Mouse (Mus musculus) brown adipose tissue, adult 24 weeks (tissue): ENCODE measurements around the gene Kiss1. TPM values are rescaled to one million over a fixed set of nuclear protein-coding genes. Genes with fewer than 3 reads are reported as not detected.
A peak's percentile ranks its signal among the peaks of the same experiment; 100 is the strongest.

Experiments used
- H3K27ac ChIP-seq: fragments of 200-500 bp; replicated peaks from 2 replicates; pipeline ENCODE4 v1.5.1; 2012; ENCODE audit warnings: low read depth, mild to moderate bottlenecking, low read length
- H3K4me1 ChIP-seq: fragments of 200-500 bp; 2 replicates; pipeline ENCODE4 v1.6.1; 2012; ENCODE audit warnings: low read length, mixed read lengths; ENCODE audit not compliant: control insufficient read depth, insufficient read depth, insufficient read length
- H3K4me3 ChIP-seq: fragments of 200-500 bp; 2 replicates; pipeline ENCODE4 v1.5.1; 2012; ENCODE audit warnings: low read depth, mild to moderate bottlenecking, low read length, moderate library complexity; ENCODE audit not compliant: insufficient read depth
- polyA plus RNA-seq: library from polyadenylated mRNA; stranded (reverse); fragments of >200 nt; gene quantifications from 2 replicates; pipeline ENCODE4 v1.2.4, GENCODE M21; 2012; ENCODE audit not compliant: missing spikeins, insufficient read depth, insufficient read length

Gene Kiss1
- polyA plus RNA-seq, 1 experiment, result not detected

DNA sequence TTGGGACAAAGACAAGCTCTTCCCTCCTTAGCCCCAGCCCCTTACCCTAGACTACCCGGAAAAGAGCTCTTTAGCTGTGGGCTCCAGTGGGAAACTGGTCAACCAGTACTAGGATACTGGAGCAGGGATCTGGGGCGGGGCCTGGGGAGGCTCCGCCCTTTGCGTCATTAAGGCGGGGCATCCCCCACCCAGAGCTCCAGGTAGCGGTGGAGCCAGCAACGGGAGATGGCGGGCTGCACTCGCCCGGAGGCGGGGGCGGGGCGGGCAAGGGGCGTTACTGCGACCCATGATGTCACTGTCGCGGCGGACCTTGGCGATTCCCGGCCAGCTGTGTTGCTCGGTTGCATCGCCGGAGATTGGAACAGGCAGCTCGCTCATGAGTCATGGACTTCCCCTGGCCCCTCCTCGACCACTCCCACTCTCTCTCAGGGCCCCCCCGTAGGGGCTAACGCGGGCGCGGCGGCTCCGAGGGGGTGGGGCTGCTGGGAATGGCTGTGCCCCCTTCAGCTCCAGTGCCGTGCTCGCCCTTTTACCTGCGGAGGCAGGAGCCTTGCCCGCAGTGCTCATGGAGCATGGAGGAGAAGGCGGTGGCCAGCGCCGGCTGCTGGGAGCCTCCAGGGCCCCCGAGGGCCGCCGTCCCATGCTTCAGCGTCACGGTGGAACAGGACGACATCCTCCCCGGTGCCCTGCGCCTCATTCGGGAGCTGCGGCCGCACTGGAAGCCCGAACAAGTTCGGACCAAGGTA is 41.8 kb downstream of the Kiss1 start, which contains the start of gene Etnk2:
Gene Etnk2 (plus strand): TSS at position 297 of the 746 bp plus-strand sequence.
- peak within 1 kb of the TSS; percentile 57 for H3K4me3 ChIP-seq
- H3K4me1 ChIP-seq, result no peaks in the 10 kb centered on the region
- no peak within 1 kb of the TSS for H3K27ac ChIP-seq

DNA sequence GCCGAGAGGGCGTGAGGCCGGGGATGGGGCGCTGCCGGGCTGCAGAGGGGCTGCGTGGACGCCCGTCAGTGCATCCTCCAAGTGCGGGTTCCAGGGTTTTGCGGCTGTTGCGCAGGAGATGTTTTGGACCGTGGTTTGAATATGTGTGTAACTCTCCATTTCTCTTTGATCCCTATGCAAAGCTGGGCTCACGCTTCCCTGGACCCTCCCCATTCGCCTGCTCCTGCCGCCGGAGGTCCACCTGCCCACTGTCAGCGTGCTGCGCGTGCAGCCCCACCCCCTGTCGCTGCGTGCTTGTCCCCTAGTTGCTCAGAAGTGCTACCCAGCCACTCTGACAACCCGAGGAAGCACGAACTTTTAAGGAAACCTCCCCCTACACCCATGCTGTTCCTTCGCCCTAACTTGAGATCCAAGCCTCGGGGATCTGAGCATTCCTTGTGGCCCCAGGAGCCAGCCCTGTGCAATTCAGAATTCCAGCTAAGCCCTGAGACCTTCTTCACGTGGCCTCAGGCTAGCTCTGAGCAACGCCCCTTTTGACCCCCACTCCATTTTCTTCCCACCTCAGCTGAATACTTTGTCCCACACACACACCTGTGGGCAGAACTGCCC is 42.5 kb downstream of the Kiss1 start:
- H3K4me1 ChIP-seq, result no peaks in the 10 kb centered on the region
- H3K4me3 ChIP-seq, result peak overlapping the region; percentile 57
- H3K27ac ChIP-seq, result no peak overlapping the region

GRCm38 (mm10) chr1:133364890-133365289 is 43.2 kb downstream of the Kiss1 start:
- Histone ChIP-seq H3K27ac (no peak overlapping the region), H3K4me1 (no peaks in the 10 kb centered on the region), H3K4me3 (no peak overlapping the region)

- Histone ChIP-seq H3K4me1 (no peaks in the 10 kb centered on the region), H3K27ac (no peak overlapping the region), H3K4me3 (no peak overlapping the region)
Observed at GRCm38 (mm10) chr1:133366951-133367605, 45.4 kb downstream of the Kiss1 start.

GRCm38 (mm10) chr1:133367606-133368488 is 46.2 kb downstream of the Kiss1 start:
- Histone ChIP-seq H3K4me1 (no peaks in the 10 kb centered on the region), H3K27ac (no peak overlapping the region), H3K4me3 (no peak overlapping the region)

GRCm38 (mm10) chr1:133368644-133369043 is 47.0 kb downstream of the Kiss1 start:
- Histone ChIP-seq H3K4me1 (no peaks in the 10 kb centered on the region), H3K27ac (no peak overlapping the region), H3K4me3 (no peak overlapping the region)

GRCm38 (mm10) chr1:133370352-133370751 is 48.7 kb downstream of the Kiss1 start:
- no peak overlapping the region for H3K4me3 ChIP-seq
- no peak overlapping the region for H3K27ac ChIP-seq
- no peaks in the 10 kb centered on the region for H3K4me1 ChIP-seq

GRCm38 (mm10) chr1:133371431-133371830 is 49.8 kb downstream of the Kiss1 start:
- Histone ChIP-seq H3K4me3 (no peak overlapping the region), H3K27ac (no peak overlapping the region), H3K4me1 (no peaks in the 10 kb centered on the region)

DNA sequence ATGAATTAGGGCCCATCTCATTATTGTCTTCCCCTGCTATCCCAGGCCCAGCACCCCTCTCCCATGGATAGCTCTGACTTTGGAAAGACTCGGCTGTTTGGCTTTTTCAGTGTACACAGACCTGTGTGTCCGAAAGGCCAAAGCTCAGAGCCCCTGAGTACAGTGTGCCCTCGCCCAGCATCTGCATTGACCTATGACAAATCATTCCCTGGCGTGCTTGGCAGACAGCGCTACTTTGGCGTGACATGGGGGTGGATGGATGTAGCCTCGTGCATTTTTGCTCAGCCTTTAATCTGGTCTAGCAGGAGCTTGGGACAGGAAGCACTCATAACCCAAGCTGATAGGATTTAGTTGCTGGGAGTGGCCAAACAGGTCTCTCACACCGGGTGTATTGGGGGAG is 50.4 kb downstream of the Kiss1 start:
- Histone ChIP-seq H3K4me3 (no peak overlapping the region), H3K4me1 (no peaks in the 10 kb centered on the region), H3K27ac (no peak overlapping the region)

DNA sequence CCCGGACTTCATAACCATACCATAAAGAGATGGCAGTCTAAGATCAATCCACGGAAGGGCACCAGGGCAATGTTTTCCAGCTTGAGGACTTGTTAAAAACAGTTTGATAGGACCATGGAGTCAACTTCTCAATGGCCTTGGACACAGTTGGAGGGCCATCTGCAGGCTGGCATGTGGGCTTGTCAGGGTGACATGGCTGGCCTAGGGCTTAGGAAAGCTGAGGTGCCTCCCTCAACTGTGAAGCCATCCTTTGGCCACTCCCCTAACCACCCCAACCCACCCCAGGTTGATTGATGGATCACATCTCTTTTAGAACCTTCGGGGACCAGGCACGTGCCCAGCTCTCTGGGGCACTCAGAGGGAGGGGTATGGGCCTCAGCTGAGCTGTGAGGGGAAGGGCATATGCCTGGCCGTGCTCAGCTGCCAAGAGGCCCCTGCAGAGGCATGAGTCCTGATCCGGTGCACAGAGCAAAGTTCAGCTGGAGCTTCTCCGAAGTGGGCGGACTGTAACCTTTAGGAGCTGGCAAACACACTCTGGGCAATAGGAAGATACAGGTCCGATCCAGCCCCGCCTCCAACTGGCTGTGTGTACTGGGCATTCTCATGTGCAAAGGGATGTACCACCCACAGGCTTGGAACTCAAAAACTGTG is 54.1 kb downstream of the Kiss1 start:
- Histone ChIP-seq H3K27ac (no peak overlapping the region), H3K4me3 (no peak overlapping the region), H3K4me1 (no peaks in the 10 kb centered on the region)

GRCm38 (mm10) chr1:133377547-133377946 is 55.9 kb downstream of the Kiss1 start:
- Histone ChIP-seq H3K4me3 (no peak overlapping the region), H3K27ac (no peak overlapping the region), H3K4me1 (no peaks in the 10 kb centered on the region)

Other genes with a start within 250 kb of the Kiss1 start
- 61.9 and 64.2 TPM in 2 replicates for gene Ppp1r15b, start 190.7 kb upstream of the Kiss1 start, polyA plus RNA-seq
- gene Plekha6, start 157.7 kb upstream of the Kiss1 start, polyA plus RNA-seq, result 2.2 and 4.2 TPM in 2 replicates
- not detected in 2 replicates for gene Golt1a, start 12.1 kb upstream of the Kiss1 start, polyA plus RNA-seq
- not detected in 2 replicates for gene Ren1, start 28.6 kb downstream of the Kiss1 start, polyA plus RNA-seq
- gene Etnk2, start 41.7 kb downstream of the Kiss1 start, polyA plus RNA-seq, result not detected in 2 replicates
- 5.5 and 6.6 TPM in 2 replicates for gene Sox13, start 102.5 kb downstream of the Kiss1 start, polyA plus RNA-seq